ENCODE assay signal across 10 mouse cellular contexts in genomic region chr10:20723521-20723915, GRCm38 (mm10). TPM values are rescaled to one million over a fixed set of nuclear protein-coding genes. Genes with fewer than 3 reads are reported as not detected.
DNase-seq lines count a peak whose midpoint lies in the region; ATAC-seq lines count a peak whose summit lies in the region.
"Had no signal": no experiment of that assay in that cellular context is flagged by ENCODE, and none has a peak within 500 bp of the region (broad histone marks: within the 10 kb centered on the region; RNA-seq: fewer than 3 reads in every experiment).

No protein-coding gene starts in this region.

- no peaks in the 10 kb centered on the region for H3K36me3 ChIP-seq in midbrain, embryonic 10.5 days

- no peaks in the 10 kb centered on the region for H3K9me3 ChIP-seq in midbrain, embryonic 10.5 days (replicated peaks)

- H3K27me3 ChIP-seq in midbrain, embryonic 10.5 days (ENCODE audit: low read depth, poor library complexity, severe bottlenecking): no peaks in the 10 kb centered on the region
- H3K27me3 ChIP-seq: CH12.LX had no signal

- peak overlapping the region; percentile 43; the same call in 1 of the 2 replicates for H3K27ac ChIP-seq in midbrain, embryonic 10.5 days (replicated peaks)

- intact Hi-C loops in heart, postnatal 10 days (cut with DNase I): loop anchor here (5.0 kb wide), 3 partner anchors 176 to 316 kb away; no protein-coding TSS in a partner anchor

- peaks cover 31% of the 10 kb centered on the region for H3K4me1 ChIP-seq in midbrain, embryonic 10.5 days

- ATAC-seq in erythroid progenitor cell, adult 5-6 weeks (replicated peaks; ENCODE audit: low FRiP score, poor library complexity, severe bottlenecking): no peak

- DNase-seq in kidney, adult 18-20 months: peak; percentile 14
- DNase-seq in kidney, postnatal 4 days: no peak
- DNase-seq in embryo, embryonic 10.5 days (ENCODE audit: low spot score): peak; percentile 45
- peak; percentile 29 to 30 for DNase-seq in heart, postnatal 10 days
- DNase-seq in midbrain, embryonic 10.5 days (ENCODE audit: low spot score): no peak
- no peak for DNase-seq in spleen, postnatal 14 days (ENCODE audit: low spot score in 2 of 2)
- DNase-seq in ovary, postnatal 36 days (ENCODE audit: low spot score): no peak

- no peak overlapping the region; the same call in 1 of the 2 replicates for H3K4me3 ChIP-seq in midbrain, embryonic 10.5 days
- H3K4me3 ChIP-seq: erythroblast, embryonic 14.5 days had no signal

- WGBS in midbrain, embryonic 10.5 days: 57% methylated on average over 3 of the region's 3 CpGs

RNA-seq across cellular contexts. Expression of gene Pde7b, which starts 1.4 kb away (rescaled TPM):
- total RNA-seq in heart, postnatal 10 days (2021): 10 to 100 TPM; 43.1 to 50.5 TPM
- 1.00 and 1.6 TPM in 2 replicates for polyA plus RNA-seq in midbrain, embryonic 10.5 days (2016; fragmentation: Nextera tagmentation; extraction: Ambion mirVana)
- 2.2 TPM in 1 of 2 replicates, not detected in the other for total RNA-seq in erythroid progenitor cell, adult 5-6 weeks (2015; ENCODE audit: low replicate concordance)
- total RNA-seq in erythroid progenitor cell, adult 5-6 weeks (2017; ENCODE audit: low replicate concordance): 1.4 TPM in 1 of 2 replicates, not detected in the other
- total RNA-seq: CH12.LX had no signal
- polyA plus RNA-seq: erythroblast, embryonic 14.5 days had no signal

Comparison
In these comparisons a context has a peak if more than half of its experiments do, and no peak if none do; other contexts are left out.
1. DNase-seq: peak in kidney, adult 18-20 months (single experiment), embryo, embryonic 10.5 days (single experiment) and heart, postnatal 10 days (2 of 2); none in kidney, postnatal 4 days (0 of 2), midbrain, embryonic 10.5 days (single experiment), spleen, postnatal 14 days (0 of 2) and ovary, postnatal 36 days (single experiment).
2. RNA of gene Pde7b, which starts 1.4 kb away (total RNA-seq): 43.1 to 50.5 TPM in heart, postnatal 10 days; 1.4 to 2.2 TPM in erythroid progenitor cell, adult 5-6 weeks; every median in the first group is over 10 times any median in the second.